In the genomic region with DNA sequence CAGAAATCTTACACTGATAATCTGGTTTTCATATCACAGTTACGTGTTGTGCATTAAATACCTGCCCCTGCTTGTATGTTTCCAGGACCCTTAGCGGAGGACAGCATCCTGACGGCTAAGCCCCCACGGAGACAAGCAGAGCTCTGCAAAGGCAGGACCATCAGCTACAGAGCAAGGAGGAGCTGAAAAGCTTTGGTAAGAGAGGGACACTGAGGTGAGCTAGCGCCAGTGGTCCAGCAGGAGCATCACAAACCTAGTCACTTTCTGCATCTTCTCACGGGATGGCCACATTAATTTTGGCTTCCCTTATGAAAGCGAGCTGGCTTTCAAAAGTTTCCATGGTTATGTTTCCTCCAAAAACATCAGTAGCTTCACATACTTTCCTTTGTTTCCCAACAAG, we compare ENCODE assay signal across 1 mouse cellular context.
TF ChIP-seq lines count a peak whose summit lies in the region.

No protein-coding gene starts in this region.

TF ChIP-seq in CH12.LX, 34 proteins besides CTCF, POLR2A, EP300 and RAD21:
- TF ChIP-seq NELFE (IDR thresholded peaks at IDR 0.05; ENCODE audit: low read depth, low read length) (no peak), E2F4 (IDR thresholded peaks at IDR 0.05; ENCODE audit: insufficient replicate concordance, low read depth, low read length) (no peak), JUND (conservative IDR thresholded peaks at IDR 0.05; ENCODE audit: low read depth, low read length) (no peak), ZMIZ1 (IDR thresholded peaks at IDR 0.05; ENCODE audit: low read depth, low read length) (no peak), ETS1 (conservative IDR thresholded peaks at IDR 0.05; ENCODE audit: low read depth, low read length) (no peak), KAT2A (IDR thresholded peaks at IDR 0.05; ENCODE audit: insufficient replicate concordance, low read length) (no peak), ZKSCAN1 (IDR thresholded peaks at IDR 0.05; ENCODE audit: borderline replicate concordance, low read depth, low read length) (no peak), UBTF (IDR thresholded peaks at IDR 0.05; ENCODE audit: low read depth, low read length) (no peak), PAX5 (IDR thresholded peaks at IDR 0.05; ENCODE audit: low read length) (no peak), GABPA (IDR thresholded peaks at IDR 0.05; ENCODE audit: insufficient replicate concordance, low read depth, low read length) (no peak), MAFK (IDR thresholded peaks at IDR 0.05; ENCODE audit: insufficient replicate concordance, low read length) (no peak), TBP (conservative IDR thresholded peaks at IDR 0.05; ENCODE audit: low read depth, low read length) (no peak), MEF2A (IDR thresholded peaks at IDR 0.05; ENCODE audit: borderline replicate concordance, low read depth, low read length) (no peak), SIN3A (IDR thresholded peaks at IDR 0.05; ENCODE audit: low read length) (no peak), USF1 (IDR thresholded peaks at IDR 0.05; ENCODE audit: low read depth, low read length) (no peak), MAZ (IDR thresholded peaks at IDR 0.05; ENCODE audit: low read depth, low read length) (no peak), CHD1 (IDR thresholded peaks at IDR 0.05; ENCODE audit: low read depth, low read length) (no peak)
